Mouse (Mus musculus) right cerebral cortex, adult 18-20 months (tissue): ENCODE data around the gene Atxn7.

Source experiments
- DNase-seq: peaks from one replicate; pipeline ENCODE4 v3.0.0; 2022; ENCODE audit warnings: mixed read lengths

The Atxn7 gene

DNA sequence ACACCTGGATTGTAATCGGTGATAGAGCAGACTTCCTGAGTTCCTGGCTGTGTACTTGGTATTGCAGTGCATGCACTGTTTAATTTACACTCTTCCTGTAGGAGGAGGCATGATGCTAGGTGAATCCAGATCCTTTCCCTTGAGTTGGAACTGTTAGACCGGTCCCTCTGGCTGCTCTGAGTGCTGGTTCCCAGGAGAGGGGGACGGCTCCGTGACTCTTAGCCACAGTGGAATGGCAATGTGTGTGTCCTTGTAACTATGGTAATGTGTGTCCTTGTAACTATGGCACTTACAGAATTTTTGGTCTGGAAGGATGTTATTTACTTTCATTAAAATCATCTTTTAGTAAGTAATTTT, 103.9 kb downstream of the Atxn7 start:
- no peak for DNase-seq

DNA sequence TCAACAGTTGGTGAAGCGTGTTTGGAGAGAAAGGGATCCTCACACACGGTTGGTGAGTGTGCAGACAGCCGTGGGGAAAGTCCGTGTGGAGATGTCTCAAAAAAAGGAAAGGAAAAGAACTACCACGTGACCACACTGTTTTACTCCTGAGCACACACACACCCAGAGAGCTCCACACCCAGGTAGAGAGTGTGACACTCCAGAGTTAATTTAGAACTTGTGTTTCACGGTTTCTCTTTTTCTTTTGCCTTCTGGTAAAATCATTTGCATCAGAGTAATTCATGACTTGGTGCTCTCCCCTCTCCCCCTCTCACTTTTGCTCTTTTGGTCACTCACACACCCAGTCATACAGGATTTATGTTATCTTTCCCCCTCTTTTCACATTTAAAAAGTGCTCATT, 105.0 kb downstream of the Atxn7 start:
- no peak for DNase-seq

DNA sequence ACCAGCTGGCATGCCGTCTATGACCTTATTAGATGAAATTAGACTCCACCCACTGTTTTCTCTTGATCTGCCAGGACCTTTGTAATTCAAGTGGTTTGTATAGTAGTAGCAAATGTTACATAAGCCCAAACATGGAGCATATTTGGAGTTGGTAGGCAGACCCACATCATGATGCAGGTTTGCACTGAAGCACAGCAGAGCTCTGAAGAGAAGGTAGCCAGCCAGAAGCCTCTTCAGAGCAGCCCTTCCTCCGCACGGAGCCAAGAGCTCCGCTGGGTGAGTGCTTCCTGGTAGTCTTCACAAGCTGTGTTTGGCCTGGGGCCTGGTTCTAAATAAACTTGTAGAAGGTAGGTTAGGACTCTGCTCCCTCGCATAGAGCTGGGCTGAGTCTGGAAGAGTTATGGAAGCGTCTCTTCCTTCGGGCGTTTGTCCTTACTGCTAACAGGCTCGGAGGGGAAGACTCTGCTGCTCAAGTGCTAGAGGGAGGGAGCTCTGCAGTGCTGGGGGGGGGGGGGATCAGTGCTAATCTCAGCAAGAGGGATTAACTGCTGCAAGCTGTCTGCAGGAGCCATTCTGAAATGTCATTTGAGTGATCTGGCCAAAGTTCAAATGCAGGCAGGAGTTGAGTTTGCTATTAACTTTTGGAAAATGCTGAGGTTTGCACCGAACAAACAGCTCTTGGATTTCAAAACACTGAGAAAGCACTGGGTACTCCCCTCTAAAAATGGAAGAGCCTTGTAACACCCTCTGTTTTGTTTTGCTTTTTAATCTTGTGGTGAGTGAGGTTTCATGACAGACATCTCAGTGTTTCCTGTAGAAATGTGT, 106.6 kb downstream of the Atxn7 start:
- DNase-seq: peak; percentile 19

DNA sequence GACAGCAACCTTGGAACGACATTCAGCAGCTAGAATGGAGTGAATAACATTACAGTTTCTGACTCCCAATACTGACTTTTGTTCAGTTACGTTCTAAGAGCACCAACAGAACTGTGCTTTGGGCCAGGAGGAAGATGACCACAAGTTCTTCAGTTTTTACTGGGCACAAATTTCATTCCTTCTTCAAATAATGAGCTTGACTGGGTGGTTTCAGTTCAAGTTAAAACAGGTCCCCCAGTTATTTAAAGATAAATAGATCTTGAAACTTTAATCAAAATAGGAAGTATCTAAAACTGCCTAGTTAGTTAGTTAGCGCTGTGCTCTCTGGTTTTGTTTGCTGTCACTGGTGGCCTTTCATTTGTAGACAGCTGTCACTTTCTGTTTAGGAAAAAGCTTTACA, 107.3 kb downstream of the Atxn7 start:
- no peak for DNase-seq

DNA sequence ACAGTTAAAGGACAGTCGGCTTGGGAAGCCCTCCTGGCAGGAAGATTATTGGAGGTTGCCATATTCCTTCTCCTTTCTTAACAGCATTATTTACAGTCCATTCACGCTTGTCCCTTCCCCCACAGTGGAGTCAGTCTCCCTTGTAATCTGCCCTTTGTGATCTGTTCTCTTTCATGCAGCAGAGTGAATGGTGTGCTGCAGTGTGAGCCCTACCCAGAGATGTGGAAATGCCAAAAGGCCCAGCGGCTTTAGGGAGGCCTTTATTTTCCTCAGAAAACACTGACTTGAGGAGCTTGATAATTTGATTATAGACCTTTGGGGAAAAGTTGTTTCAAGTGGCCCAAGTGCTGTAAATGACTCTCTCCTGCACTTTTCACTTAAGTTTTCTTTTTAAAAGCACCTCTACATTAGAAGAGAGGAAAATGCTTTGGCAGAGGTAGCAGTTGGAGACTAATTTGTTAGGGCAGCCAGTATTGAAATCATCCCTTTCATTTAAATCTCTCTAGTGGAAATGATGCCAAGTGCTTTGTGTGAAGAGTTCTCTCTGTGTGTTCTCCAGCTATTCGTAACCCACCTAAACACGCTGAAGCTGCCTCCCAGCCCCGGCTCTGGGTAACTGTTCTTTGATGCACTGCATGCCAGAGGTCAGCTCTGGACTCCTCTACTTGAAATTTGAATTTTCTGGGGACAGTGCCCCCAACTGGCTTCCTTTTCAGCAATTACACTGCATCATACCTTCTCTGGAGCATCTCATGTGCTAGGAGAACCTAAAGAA, 109.5 kb downstream of the Atxn7 start:
- no peak for DNase-seq

DNA sequence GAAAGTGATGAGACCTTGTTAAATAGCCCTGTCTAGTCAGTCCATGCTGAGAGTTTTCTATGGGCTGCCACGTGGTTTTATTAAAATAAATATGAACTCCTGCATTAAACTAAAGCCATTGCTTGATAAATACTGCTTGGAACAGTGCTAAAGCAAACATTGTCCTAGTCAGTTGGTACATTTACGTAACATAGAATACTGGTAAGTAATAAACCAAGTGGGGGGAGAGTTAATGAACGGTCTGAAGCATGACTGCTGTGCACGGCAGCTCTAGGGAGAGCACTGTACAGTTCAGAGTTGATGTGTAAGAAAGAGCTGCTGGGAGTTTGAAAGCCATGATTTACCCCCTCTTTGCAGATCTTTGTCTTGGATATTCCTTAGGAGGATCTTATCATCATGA, 110.2 kb downstream of the Atxn7 start:
- no peak for DNase-seq

DNA sequence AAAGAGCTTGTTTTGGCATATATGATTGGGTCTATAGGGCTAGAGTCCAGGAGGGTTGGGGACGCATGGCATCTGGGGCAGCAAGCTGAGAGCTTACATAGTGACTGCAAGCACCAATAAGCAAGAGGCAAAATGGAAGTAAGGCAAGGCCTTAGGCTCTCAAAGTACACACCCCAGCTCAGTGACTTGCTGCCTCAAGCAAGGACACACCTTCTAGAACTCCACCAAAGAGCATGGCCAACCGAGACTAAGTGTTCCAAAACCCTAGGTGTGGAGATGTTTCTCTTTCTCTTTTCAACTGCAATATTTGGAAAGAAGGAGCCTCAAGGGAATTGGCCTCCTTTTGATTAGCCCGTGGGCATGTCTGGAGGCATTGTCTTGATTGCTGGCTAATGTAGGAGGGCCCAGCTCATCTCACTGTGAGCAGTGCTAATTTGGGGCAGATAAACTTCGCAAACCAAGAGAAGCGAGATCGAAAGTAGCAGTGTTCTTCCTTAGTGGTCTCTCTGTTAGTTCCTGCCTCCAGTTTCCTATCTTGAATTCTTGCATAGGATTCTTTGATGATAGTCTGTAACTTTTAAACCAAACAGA, 119.5 kb downstream of the Atxn7 start:
- no peak for DNase-seq

DNA sequence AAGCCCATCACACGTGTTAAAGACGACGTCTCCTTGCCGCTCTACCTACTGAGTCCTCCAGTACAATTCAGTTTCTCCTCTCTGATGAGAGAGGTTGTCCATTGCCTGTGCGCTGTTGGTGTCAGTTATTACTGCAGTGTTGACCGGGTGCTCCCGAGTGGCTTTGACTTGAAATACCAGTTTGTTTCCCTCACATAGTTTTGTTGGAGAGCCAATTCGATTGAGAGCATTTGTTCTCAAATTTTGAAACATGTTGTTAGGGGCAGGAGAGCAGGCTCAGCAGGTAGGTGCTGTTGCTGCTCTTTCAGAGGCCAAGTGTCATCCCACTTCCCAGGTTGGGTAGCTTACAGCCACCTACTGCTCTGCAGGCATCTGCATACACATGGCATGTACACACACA, 122.6 kb downstream of the Atxn7 start:
- no peak for DNase-seq

DNA sequence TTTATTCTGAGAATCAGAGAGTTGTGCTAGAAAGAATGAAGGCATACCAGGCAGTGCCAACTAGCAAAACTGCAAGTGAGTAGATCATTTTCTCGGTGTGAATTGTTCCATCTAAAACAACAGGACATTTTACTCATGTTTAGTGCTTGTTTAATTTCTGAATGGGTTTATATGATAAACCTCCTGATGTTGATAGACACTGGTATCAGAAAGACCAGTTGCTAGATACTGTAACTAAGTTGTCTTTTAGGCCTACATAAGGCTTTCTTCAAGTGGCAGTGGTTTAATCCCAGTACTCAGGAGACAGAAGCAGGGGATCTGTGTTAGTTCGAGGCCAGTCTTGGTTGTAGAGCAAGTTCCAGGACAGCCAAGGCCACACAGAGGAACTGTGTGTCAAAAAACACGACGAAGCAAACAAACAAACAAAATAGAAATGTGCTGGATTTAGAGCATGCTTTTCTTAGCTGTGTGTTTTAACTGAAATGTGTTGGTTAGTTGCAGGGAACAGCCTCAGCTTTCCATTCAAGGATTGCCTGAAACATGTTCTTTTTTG, 125.5 kb downstream of the Atxn7 start:
- no peak for DNase-seq

DNA sequence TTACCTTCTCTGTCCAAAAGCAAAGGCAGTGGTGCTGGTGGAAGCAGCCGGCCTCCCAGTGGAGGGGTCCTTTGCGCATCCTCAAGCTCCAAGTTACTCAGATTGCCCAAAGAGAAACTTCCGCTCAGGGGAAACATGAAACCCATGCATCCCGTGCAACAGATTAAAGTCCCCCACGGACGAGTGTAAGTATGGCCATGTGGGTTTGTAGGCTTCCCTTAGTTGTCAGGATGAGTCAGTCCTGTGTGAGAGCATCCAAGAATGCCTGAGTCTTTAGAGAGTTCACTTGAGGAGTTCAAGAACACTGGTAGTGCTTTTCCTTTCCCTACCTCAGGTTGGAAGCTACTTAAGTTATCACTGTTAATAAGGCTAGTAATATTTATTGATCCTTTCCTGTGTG, 126.1 kb downstream of the Atxn7 start:
- DNase-seq: no peak

DNA sequence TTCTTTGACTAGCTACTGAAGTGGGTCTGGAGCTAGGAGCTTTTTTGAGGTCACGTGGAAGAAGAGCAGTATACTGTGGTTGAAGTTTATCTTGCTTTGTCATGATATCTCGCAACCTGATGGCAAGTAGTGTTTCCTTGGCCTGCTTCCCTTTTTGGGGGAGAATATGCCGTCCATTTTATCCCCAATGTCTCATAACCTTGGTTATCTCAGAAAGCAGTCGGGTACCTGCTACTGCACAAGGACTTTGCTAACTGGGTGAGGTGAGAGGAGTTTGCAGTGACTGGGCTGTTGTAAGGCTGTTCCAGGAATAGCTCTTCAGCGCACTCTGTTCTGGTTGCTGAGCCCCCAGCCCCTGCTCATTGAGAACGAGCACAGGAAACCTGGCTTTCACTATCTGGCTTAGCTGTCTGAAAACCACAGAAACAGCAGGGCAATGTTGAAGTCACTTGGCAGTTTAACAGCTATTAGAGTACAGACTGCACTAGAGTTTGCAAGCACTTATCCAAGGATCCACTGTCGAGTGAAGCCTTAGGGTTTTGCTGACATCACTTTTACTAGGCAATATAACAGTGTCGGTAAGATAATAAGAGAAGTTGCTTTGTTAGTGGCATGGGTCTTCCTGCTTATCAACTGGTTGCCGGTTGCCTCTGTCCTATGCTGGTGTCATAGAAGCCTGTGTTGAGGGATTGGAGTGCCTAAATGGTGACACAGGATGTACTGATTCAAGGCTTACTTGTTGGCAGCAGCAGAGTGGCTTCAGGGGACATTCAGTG, 127.0 kb downstream of the Atxn7 start:
- no peak for DNase-seq

DNA sequence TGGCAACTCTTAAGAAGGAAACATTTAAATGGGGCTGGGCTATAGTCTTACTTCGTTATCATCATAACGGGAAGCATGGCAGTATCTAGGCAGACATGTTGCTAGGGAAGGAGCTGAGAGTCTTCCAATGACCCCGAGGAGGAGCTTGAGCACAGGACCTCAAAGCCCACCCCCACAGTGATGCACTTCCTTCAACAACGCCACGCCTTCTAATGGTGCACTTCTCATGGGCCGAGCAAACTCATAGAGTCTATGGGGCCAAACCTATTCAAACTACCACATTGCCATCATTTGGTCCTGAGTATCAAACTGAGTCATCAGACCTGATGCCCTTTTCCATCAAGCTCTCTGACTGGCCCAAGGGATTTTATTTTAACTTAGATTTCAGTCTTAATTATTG, 129.3 kb downstream of the Atxn7 start:
- DNase-seq: no peak

DNA sequence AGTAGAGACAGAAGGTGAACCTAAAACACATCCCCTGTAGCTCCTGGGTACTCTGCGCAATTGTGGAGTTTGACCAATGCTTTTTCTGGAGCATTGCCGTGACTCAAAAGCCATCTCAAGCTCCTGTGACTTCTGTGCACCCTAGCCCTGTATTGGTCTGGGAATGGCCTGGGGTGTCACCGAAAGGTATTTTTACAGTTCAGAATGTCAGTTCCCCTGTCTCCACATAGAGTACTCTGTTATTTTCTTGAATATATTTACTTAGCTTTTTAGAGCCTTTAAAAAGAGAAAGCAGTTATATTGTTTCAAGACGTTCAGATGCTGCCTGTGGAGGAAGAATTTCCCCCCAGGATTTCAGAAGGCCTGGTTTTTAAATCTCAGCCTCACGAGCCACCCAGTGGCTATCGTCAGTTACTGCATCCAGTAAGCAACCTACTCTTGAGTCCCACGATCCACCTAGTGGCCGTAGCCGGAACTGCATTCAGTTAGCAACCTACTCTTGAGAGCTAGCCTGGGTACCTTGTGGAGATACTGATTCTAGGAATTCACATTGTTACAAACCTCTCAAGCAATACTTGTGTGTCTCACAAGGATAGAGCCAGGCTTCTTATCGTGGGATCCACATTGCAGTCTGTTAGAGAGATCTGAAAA, 137.2 kb downstream of the Atxn7 start:
- peak; percentile 86 for DNase-seq

DNA sequence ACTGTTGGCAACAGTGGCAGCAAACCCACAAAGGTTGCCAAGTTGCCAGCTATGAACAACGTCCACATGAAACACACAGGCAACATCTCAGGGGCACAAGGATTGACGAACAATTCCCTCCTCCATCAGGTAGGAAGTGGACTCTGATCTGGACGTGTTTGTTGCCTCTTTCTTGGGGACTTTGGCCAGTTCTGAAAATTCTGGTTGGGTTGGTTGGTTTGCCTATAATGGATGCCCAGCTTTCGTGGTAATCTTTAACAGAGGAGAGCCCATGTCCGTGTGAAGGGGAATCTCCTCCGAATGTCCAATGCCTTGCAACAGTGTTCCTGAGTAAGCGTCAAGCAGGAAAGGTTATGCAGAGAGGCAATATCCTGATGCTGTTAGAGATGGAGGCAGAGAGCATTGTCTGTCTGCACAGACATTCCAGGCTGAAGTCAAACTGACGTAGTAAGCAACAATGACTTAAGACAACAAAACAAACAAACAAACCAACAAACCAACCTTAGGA, 139.6 kb downstream of the Atxn7 start:
- DNase-seq: no peak

DNA sequence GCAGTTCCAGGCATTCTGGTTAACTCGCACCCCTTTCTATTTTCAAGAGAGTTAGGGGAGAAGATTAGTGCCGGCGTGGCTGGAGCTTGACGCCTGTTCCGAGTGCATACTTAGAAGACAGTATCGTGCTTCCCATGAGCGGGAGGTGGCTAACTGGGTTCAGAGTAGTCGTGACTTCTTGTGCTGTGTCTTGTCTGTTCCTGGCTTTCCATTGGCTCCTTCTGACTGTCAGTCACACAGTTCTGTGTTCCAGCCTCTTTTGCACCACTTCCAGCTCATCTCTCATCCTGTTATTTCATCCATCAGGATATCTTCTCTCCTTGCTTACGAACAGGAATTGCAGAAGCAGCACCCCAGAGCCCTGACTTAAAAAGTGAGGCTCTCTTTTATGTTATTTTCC, 140.1 kb downstream of the Atxn7 start:
- DNase-seq: no peak

DNA sequence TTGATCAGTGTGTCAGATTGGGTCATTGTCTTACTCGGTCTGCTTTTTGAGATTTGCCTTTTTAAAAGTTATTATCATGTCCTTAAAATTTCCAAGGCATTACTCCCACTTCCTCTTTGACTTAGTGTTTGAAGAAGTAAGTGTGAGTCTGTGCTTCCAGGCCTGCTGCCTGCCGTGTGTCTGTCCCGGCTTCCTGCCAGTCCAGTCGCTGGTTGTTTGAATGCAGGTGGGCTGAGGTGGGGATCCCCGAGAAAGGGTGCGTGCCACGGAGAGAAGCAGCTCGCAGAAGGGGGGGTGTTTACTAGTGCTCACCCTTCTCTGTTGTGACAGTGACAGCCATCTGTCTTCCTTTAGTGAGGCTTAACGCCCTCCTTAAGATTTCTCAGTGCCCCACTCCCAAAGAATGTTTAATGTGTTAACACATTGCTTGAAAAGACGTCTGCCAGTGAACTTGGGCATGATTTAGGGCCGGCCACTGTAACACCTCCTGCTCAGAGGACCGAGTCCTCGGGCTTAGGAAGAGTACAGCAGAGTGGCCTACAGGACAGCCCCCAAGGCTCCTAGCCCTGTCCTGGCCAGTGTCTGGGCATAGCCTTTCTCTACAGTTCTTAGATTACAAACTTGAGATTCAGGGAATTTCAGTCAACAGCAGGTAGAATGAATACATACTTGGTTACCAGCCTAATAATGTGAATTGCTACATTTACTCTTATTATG, 143.1 kb downstream of the Atxn7 start:
- DNase-seq: no peak

DNA sequence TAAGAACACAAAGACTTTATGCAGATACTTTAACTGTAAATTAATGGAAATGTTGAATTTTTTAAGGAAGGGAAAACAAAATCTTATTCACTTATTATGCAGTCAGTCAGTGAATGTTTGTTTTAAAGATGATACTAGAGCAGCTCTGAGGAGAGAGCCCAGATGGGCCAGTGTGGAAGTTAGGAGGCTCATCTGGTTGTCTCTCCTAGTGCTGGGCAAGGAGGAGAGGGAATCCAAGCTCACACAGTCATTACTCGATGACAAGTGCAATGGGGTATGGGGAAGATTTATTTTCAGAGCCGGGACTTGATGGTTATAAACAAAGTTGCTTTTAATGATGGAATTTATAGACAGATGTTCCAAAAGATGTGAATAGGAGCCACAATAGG, 143.7 kb downstream of the Atxn7 start:
- no peak for DNase-seq

DNA sequence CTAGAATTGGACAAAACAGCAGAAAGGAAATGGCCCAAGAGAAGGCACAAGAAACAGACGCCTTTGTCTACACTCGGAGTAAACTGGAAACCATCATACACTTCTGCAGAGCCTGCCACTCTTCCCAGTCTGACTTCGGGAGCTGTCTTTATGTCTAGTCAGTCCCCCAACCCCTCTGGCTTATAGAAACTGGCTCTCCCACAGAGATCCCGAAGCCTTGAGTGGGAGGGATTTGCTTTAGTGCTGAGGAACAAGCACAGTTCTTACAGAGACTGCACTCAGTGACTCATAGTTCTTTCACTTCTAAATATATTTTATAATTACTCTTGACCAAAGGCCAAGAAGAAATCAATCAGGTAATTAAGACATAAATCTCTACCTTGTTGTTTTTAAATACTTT, 149.5 kb downstream of the Atxn7 start:
- DNase-seq: no peak

DNA sequence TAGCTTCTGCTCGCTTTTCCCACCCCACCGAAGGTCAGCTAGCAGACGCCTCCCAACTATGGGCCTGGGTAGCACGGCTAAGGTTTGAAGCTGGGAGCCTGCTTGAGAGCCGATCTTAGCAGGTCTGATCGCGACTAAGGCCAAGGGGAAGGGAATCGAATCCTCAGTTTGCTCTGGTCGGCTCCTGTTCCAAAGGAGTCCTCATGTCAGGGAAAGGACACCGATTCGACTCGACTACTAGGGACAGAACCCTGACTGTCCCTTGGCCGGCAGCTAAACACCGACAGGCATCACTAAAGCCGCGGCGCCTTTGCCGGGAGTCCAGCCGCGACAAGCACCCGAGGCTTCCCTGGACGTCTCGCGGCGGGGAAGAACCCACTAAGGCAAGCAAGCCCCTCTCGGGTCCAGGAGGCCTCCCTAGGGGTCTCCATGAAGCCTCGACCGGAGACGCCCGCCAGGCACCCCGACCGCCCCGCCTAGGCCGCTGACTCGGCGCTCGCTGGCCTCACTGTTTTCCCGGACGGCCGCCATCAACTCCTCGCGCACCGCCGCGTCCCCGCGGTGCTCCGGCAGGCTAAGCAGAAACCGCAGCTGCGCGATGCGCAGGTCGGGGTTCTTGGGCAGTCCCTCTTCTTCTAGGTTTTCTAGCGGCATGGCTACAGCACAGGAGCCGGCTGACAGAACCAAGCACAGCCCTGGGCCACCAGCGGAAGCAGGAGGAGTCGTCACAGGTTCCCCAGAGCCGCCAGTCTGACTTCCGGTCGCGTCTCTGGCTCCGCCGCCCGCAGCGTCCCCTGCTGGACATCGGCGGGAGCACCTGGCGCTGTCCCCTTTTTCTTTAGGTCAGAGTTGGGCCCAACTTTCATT, 159.2 kb downstream of the Atxn7 start, which contains the start of gene Psmd6:
Gene Psmd6, minus strand, starts transcription at position 755 of the 867 bp plus-strand sequence.
- DNase-seq: peak; percentile 91
